Mouse (Mus musculus): ENCODE data around the gene Thap4.
"Not testable (repeated sequence)": the region's sequence is repeated elsewhere in the genome, so short reads cannot be mapped to it uniquely, and the experiment has no call there.

Thap4 gene

GRCm38 (mm10) chr1:93688154-93688553 is 66.5 kb downstream of the Thap4 start:
- DNase-seq = no peak

GRCm38 (mm10) chr1:93686961-93687320 is 67.7 kb downstream of the Thap4 start:
- DNase-seq = no peak

- DNase-seq = peak; percentile 35
Measured at GRCm38 (mm10) chr1:93686245-93686960, 68.3 kb downstream of the Thap4 start.

DNA sequence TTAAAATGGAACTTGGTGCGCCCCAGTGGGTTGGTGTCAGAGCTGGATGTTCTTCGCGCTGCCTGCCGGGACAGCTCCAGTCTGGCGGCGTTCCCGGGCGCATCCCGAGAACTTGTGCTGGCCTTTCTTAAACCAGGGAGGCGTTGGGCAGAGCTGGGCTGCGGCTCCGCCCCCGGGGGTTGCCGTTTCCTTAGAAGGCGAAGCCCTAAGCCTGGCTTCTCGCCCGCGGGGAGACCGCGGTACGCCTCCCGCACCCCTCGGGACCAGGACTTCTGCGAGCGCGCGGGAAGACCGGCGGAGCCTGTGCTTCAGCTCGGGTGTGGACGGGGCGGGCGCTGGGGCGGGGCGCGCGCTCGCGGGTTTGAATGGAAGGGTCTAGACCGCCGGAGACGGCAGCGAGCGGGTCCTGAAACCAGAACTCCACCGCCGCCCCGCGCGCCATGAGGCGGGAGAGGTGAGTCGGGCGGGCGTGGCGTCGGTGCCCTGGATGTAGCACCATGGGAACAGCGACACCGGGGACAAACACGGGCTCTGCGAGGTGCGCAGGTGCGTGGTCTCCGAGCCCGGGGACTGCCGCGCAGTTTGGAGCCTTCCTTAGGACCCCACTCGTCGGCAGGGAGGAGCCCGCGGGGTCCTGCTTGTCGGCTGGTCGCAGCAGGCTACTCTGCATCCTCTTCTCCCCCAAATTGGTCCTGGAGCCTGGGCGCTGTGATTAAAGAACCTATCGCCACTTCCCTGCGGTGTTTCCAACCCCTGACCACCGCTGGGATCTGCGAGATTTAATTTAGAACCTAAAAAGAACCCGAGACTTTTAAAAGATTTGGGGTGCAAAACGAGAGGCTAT is 69.0 kb downstream of the Thap4 start, which contains the start of gene Bok:
Bok (plus strand) TSS at position 260 of the 844 bp plus-strand sequence.
- DNase-seq = peak; percentile 80

- no peak for DNase-seq
Measured at GRCm38 (mm10) chr1:93679889-93680568, 74.6 kb downstream of the Thap4 start.

GRCm38 (mm10) chr1:93678386-93678785 is 76.3 kb downstream of the Thap4 start:
- DNase-seq = peak; percentile 60

- DNase-seq = no peak
Measured at GRCm38 (mm10) chr1:93672682-93673081, 82.0 kb downstream of the Thap4 start.

GRCm38 (mm10) chr1:93669941-93670340 is 84.7 kb downstream of the Thap4 start:
- no peak for DNase-seq

DNA sequence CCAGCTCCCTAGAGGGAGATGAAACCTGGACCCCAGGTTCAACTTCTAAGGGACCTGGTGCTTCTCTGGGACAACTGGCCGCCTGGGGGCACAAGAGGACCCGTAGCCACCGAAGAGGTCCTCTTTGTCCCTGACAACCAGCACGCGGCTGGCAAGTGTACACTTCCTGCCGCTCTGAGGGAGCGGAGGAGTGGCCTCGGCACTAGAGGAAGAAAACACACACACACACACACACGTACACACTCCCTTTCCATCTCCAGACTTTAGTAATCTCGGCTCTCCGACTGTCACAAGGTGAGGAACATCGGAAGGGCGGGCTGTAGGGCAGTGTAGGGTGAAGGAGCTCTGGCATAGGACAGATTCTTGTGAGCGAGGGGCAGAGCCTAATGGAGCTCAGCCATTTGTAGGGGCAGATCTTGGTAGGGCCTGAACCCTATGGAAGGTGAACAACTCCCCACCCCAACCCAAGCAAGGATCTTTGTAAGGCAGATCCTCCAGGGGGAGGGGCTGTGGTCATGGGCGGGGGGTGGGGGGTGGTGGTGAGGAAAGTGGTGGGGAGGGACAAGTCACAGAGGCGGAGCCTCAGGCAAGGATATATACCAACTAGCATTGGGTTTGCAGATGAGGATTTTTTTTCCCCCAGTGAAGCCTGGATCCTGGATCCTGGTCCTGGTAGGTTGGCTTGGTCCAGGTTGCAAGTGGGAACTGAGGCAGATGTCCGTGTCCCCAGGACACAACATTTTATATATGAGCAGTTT is 85.7 kb downstream of the Thap4 start:
- peak; percentile 87 for DNase-seq

DNA sequence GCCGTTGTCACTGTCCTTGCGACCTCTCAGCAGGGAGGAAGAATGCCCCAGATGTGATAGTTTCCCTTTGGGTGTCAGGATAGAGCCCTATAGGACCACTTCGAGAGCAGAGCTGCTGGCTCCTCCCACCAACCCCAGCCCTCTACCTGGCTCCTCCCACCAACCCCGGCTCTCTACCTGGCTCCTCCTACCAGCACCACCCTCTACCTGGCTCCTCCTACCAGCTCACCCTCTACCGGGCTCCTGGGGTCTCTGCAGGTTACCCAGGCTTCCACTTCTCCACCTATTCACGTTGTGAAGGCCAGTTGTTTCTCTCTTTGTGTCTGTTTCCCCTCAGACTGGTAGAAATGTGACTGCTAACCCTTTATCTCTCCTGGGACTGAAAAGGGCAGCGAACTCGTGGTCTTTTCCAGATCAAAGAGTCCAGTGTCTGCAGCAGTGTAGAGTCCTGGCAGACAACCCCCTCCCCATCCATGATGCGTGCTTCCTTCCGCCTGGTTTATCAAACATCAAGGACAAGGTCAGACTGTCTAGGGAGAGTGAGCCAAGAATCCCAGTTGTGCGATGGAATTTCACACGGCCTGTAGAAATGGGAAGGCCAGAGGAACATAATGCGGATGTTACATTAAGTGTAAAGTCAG is 86.8 kb downstream of the Thap4 start:
- peak; percentile 25 for DNase-seq

- not testable (repeated sequence) for DNase-seq
Measured at GRCm38 (mm10) chr1:93658559-93658958, 96.1 kb downstream of the Thap4 start, which contains the start of gene Stk25. Gene Stk25, minus strand, starts transcription at chr1:93658659.

GRCm38 (mm10) chr1:93657025-93657360 is 97.7 kb downstream of the Thap4 start:
- DNase-seq = no peak

GRCm38 (mm10) chr1:93656325-93657024 is 98.2 kb downstream of the Thap4 start:
- DNase-seq = no peak

- no peak for DNase-seq
Measured at GRCm38 (mm10) chr1:93654798-93655197, 99.9 kb downstream of the Thap4 start.

DNA sequence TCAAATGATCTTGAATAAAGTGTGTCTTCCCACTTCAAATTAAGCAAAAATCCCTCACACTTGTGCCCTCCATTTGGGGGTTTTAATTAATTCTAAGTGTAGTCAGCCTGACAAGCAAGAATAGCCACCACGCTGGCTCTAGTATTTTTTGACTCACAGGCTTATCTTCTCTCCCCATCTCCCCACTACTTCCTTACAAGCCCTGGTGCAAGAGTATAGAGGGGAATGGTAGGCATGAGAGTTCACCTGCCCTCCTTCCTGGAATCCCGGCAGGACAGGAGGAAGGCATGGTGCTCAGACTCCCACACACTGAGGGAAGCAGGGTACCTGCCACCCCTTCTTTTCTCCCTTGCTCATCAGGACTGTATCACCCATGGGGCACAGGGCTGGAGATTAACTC is 100.4 kb downstream of the Thap4 start:
- DNase-seq = no peak

Data from lung, postnatal 14 days (tissue).